ENCODE assay signal across 16 mouse cellular contexts in genomic region chr14:100361346-100362029, GRCm38 (mm10).
A peak's percentile ranks its signal among the peaks of the same experiment; 100 is the strongest.
DNase-seq lines count a peak whose midpoint lies in the region; ATAC-seq and TF ChIP-seq lines count a peak whose summit lies in the region.
"Had no signal": no experiment of that assay in that cellular context is flagged by ENCODE, and none has a peak within 500 bp of the region (broad histone marks: within the 10 kb centered on the region; RNA-seq: fewer than 3 reads in every experiment).

No protein-coding gene starts in this region.

- DNase-seq in lung, embryonic 14.5 days, result no peak
- DNase-seq in lung, postnatal 0 days (ENCODE audit: low spot score), result no peak
- DNase-seq in R1 (ENCODE audit: low read depth, low spot score), result peak; percentile 8
- DNase-seq in embryonic facial prominence, embryonic 10.5 days (ENCODE audit: low spot score), result peak; percentile 30
- DNase-seq in liver, postnatal 0 days, result no peak
- DNase-seq in kidney, adult 8-10 months, result no peak
- DNase-seq: cerebellum, adult 2 months; gastrocnemius, postnatal 25 days; kidney, adult 2 months; right cerebral cortex, postnatal 14 days had no signal

- H3K9me3 ChIP-seq in lung, embryonic 14.5 days (ENCODE audit: low read depth, low read length), result no peaks in the 10 kb centered on the region
- H3K9me3 ChIP-seq in lung, postnatal 0 days (ENCODE audit: low read length), result no peaks in the 10 kb centered on the region
- H3K9me3 ChIP-seq in embryonic facial prominence, embryonic 10.5 days, result no peaks in the 10 kb centered on the region
- H3K9me3 ChIP-seq in limb, embryonic 12.5 days, result no peaks in the 10 kb centered on the region
- H3K9me3 ChIP-seq in liver, postnatal 0 days (ENCODE audit: low read length), result no peaks in the 10 kb centered on the region
- H3K9me3 ChIP-seq in heart, embryonic 12.5 days (replicated peaks), result no peaks in the 10 kb centered on the region
- H3K9me3 ChIP-seq: hindbrain, embryonic 15.5 days had no signal

- no peak overlapping the region for H3K9ac ChIP-seq in lung, embryonic 14.5 days
- H3K9ac ChIP-seq in lung, postnatal 0 days (replicated peaks; ENCODE audit: low read depth), result no peak overlapping the region
- no peak overlapping the region for H3K9ac ChIP-seq in limb, embryonic 12.5 days (replicated peaks)
- no peak overlapping the region for H3K9ac ChIP-seq in liver, postnatal 0 days (replicated peaks)
- no peak overlapping the region for H3K9ac ChIP-seq in heart, embryonic 12.5 days
- H3K9ac ChIP-seq: hindbrain, embryonic 15.5 days; liver, embryonic 14.5 days had no signal

- no peaks in the 10 kb centered on the region for H3K36me3 ChIP-seq in lung, embryonic 14.5 days (ENCODE audit: insufficient read depth)
- no peaks in the 10 kb centered on the region for H3K36me3 ChIP-seq in lung, postnatal 0 days (ENCODE audit: insufficient read depth, low read length)
- H3K36me3 ChIP-seq in embryonic facial prominence, embryonic 10.5 days (replicated peaks), result no peaks in the 10 kb centered on the region
- H3K36me3 ChIP-seq in limb, embryonic 12.5 days, result no peaks in the 10 kb centered on the region
- no peaks in the 10 kb centered on the region for H3K36me3 ChIP-seq in liver, postnatal 0 days (replicated peaks; ENCODE audit: insufficient read depth, low read length)
- no peaks in the 10 kb centered on the region for H3K36me3 ChIP-seq in heart, embryonic 12.5 days
- H3K36me3 ChIP-seq: hindbrain, embryonic 15.5 days had no signal

- 0 out of 2 replicates have a peak overlapping the region, but pooled peaks have one; percentile 30 for H3K27ac ChIP-seq in lung, embryonic 14.5 days (ENCODE audit: low read depth)
- H3K27ac ChIP-seq in lung, postnatal 0 days (ENCODE audit: low read length), result no peak overlapping the region
- peak overlapping the region; percentile 78 for H3K27ac ChIP-seq in embryonic facial prominence, embryonic 10.5 days (replicated peaks)
- H3K27ac ChIP-seq in limb, embryonic 12.5 days, result peak overlapping the region; percentile 80
- H3K27ac ChIP-seq in liver, postnatal 0 days (ENCODE audit: low read depth), result no peak overlapping the region
- H3K27ac ChIP-seq in heart, embryonic 12.5 days (ENCODE audit: poor library complexity, severe bottlenecking), result no peak overlapping the region
- H3K27ac ChIP-seq: hindbrain, embryonic 15.5 days; liver, embryonic 14.5 days had no signal

- H3K4me3 ChIP-seq in lung, embryonic 14.5 days (ENCODE audit: low read depth, low read length), result no peak overlapping the region
- no peak overlapping the region for H3K4me3 ChIP-seq in lung, postnatal 0 days (ENCODE audit: low read depth, low read length)
- no peak overlapping the region for H3K4me3 ChIP-seq in embryonic facial prominence, embryonic 10.5 days
- H3K4me3 ChIP-seq in limb, embryonic 12.5 days (replicated peaks), result no peak overlapping the region
- no peak overlapping the region for H3K4me3 ChIP-seq in liver, postnatal 0 days (ENCODE audit: low read depth, low read length)
- H3K4me3 ChIP-seq in heart, embryonic 12.5 days, result no peak overlapping the region
- H3K4me3 ChIP-seq: hindbrain, embryonic 15.5 days; myocyte had no signal

- no peak for ATAC-seq in lung, embryonic 14.5 days (ENCODE audit: insufficient read depth)
- ATAC-seq in lung, postnatal 0 days, result no peak
- peak; percentile 44; the same call in 1 of the 2 replicates for ATAC-seq in limb, embryonic 12.5 days (ENCODE audit: insufficient number of reproducible peaks, insufficient read depth, low FRiP score, low TSS enrichment, low read depth)
- no peak for ATAC-seq in liver, postnatal 0 days
- no peak for ATAC-seq in heart, embryonic 12.5 days (ENCODE audit: insufficient number of reproducible peaks, low FRiP score)
- ATAC-seq: forebrain, embryonic 16.5 days had no signal

- H3K27me3 ChIP-seq in lung, embryonic 14.5 days (ENCODE audit: insufficient read depth, low read length), result no peaks in the 10 kb centered on the region
- no peaks in the 10 kb centered on the region for H3K27me3 ChIP-seq in lung, postnatal 0 days (replicated peaks; ENCODE audit: insufficient read depth, low read length)
- H3K27me3 ChIP-seq in embryonic facial prominence, embryonic 10.5 days (replicated peaks; ENCODE audit: low read depth, poor library complexity, severe bottlenecking), result no peaks in the 10 kb centered on the region
- no peaks in the 10 kb centered on the region for H3K27me3 ChIP-seq in limb, embryonic 12.5 days
- H3K27me3 ChIP-seq in liver, postnatal 0 days (ENCODE audit: insufficient read depth, low read length), result no peaks in the 10 kb centered on the region
- no peaks in the 10 kb centered on the region for H3K27me3 ChIP-seq in heart, embryonic 12.5 days (replicated peaks)
- H3K27me3 ChIP-seq: hindbrain, embryonic 15.5 days had no signal

- 100% methylated on average over 1 of the region's 1 CpGs for WGBS in lung, embryonic 14.5 days
- 83% methylated on average over 1 of the region's 1 CpGs for WGBS in lung, postnatal 0 days
- 76% methylated on average over 1 of the region's 1 CpGs for WGBS in embryonic facial prominence, embryonic 10.5 days
- WGBS in limb, embryonic 12.5 days, result 67% methylated on average over 1 of the region's 1 CpGs
- WGBS in liver, postnatal 0 days (ENCODE audit: insufficient replicate concordance), result 80% methylated on average over 1 of the region's 1 CpGs
- WGBS in heart, embryonic 12.5 days, result 63% methylated on average over 1 of the region's 1 CpGs

- TF ChIP-seq EP300 in lung, postnatal 0 days (IDR thresholded peaks at IDR 0.05), result no peak
- TF ChIP-seq EP300 in liver, postnatal 0 days (IDR thresholded peaks at IDR 0.05; ENCODE audit: low read depth), result no peak

- no peak for TF ChIP-seq CTCF in lung, embryonic 14.5 days (IDR thresholded peaks at IDR 0.05; ENCODE audit: low read depth)
- TF ChIP-seq CTCF in lung, postnatal 0 days (IDR thresholded peaks at IDR 0.05), result no peak
- no peak for TF ChIP-seq CTCF in liver, postnatal 0 days (IDR thresholded peaks at IDR 0.05; ENCODE audit: low read depth)

- H3K4me2 ChIP-seq in lung, embryonic 14.5 days, result no peak overlapping the region
- no peak overlapping the region for H3K4me2 ChIP-seq in lung, postnatal 0 days (replicated peaks; ENCODE audit: low read depth, low read length)
- 0 out of 2 replicates have a peak overlapping the region, but pooled peaks have one; percentile 8 for H3K4me2 ChIP-seq in limb, embryonic 12.5 days
- H3K4me2 ChIP-seq in liver, postnatal 0 days (ENCODE audit: low read depth, low read length), result no peak overlapping the region
- H3K4me2 ChIP-seq in heart, embryonic 12.5 days, result no peak overlapping the region
- H3K4me2 ChIP-seq: hindbrain, embryonic 15.5 days had no signal

- H3K4me1 ChIP-seq in lung, embryonic 14.5 days (ENCODE audit: insufficient read depth), result 0 out of 2 replicates have a peak, but pooled peaks cover 5% of the 10 kb centered on the region
- no peaks in the 10 kb centered on the region for H3K4me1 ChIP-seq in lung, postnatal 0 days (ENCODE audit: insufficient read depth, low read depth, low read length)
- H3K4me1 ChIP-seq in embryonic facial prominence, embryonic 10.5 days, result peaks cover 45% of the 10 kb centered on the region
- H3K4me1 ChIP-seq in limb, embryonic 12.5 days (replicated peaks), result peaks cover 32% of the 10 kb centered on the region
- H3K4me1 ChIP-seq in liver, postnatal 0 days (ENCODE audit: insufficient read depth), result no peaks in the 10 kb centered on the region
- peaks cover 4% of the 10 kb centered on the region; the same call in 1 of the 2 replicates for H3K4me1 ChIP-seq in heart, embryonic 12.5 days (replicated peaks)
- H3K4me1 ChIP-seq: hindbrain, embryonic 15.5 days had no signal

Comparison
In these comparisons a context has a peak if more than half of its experiments do, and no peak if none do; other contexts are left out.
1. H3K27ac ChIP-seq: peak in lung, embryonic 14.5 days (single experiment), embryonic facial prominence, embryonic 10.5 days (single experiment) and limb, embryonic 12.5 days (single experiment); none in lung, postnatal 0 days (single experiment), liver, postnatal 0 days (single experiment) and heart, embryonic 12.5 days (single experiment).
2. DNase-seq: peak in R1 (single experiment) and embryonic facial prominence, embryonic 10.5 days (single experiment); none in lung, embryonic 14.5 days (single experiment), lung, postnatal 0 days (single experiment), liver, postnatal 0 days (single experiment) and kidney, adult 8-10 months (0 of 2).